Mouse (Mus musculus) CD4-positive, CD25-positive, alpha-beta regulatory T cell, adult 2 months (primary cell): Measurements from ENCODE around the gene Eva1c.

Experiments
- DNase-seq: peaks from one replicate; pipeline ENCODE4 v3.0.0-alpha.2; 2012; ENCODE audit warnings: low read depth, low spot score

The Eva1c gene

GRCm38 (mm10) chr16:90826041-90826440, 478 bp upstream of the Eva1c start:
- DNase-seq = no peak

GRCm38 (mm10) chr16:90827498-90827897, 979 bp downstream of the Eva1c start:
- DNase-seq = no peak

GRCm38 (mm10) chr16:90829136-90829535, 2.6 kb downstream of the Eva1c start:
- no peak for DNase-seq

GRCm38 (mm10) chr16:90829894-90830685, 3.6 kb downstream of the Eva1c start:
- DNase-seq = peak; percentile 69

GRCm38 (mm10) chr16:90830686-90831439, 4.3 kb downstream of the Eva1c start:
- peak; percentile 39 for DNase-seq

GRCm38 (mm10) chr16:90831676-90832075, 5.2 kb downstream of the Eva1c start:
- DNase-seq = no peak

- no peak for DNase-seq
Measured at GRCm38 (mm10) chr16:90832495-90832894, 6.0 kb downstream of the Eva1c start.

GRCm38 (mm10) chr16:90833041-90833791, 6.7 kb downstream of the Eva1c start:
- no peak for DNase-seq

- DNase-seq = no peak
Measured at GRCm38 (mm10) chr16:90837431-90837830, 10.9 kb downstream of the Eva1c start.

- DNase-seq = no peak
Measured at GRCm38 (mm10) chr16:90842164-90842563, 15.6 kb downstream of the Eva1c start.

GRCm38 (mm10) chr16:90845038-90845437, 18.5 kb downstream of the Eva1c start:
- no peak for DNase-seq

GRCm38 (mm10) chr16:90845591-90845990, 19.1 kb downstream of the Eva1c start:
- no peak for DNase-seq

- no peak for DNase-seq
Measured at GRCm38 (mm10) chr16:90848697-90849096, 22.2 kb downstream of the Eva1c start.

GRCm38 (mm10) chr16:90849262-90849661, 22.7 kb downstream of the Eva1c start:
- no peak for DNase-seq

- DNase-seq = no peak
Measured at GRCm38 (mm10) chr16:90850881-90851280, 24.4 kb downstream of the Eva1c start.

- DNase-seq = no peak
Measured at GRCm38 (mm10) chr16:90851621-90852334, 25.3 kb downstream of the Eva1c start.

- DNase-seq = no peak
Measured at GRCm38 (mm10) chr16:90856552-90857200, 30.2 kb downstream of the Eva1c start.

GRCm38 (mm10) chr16:90858206-90858605, 31.7 kb downstream of the Eva1c start:
- no peak for DNase-seq

- no peak for DNase-seq
Measured at GRCm38 (mm10) chr16:90863036-90863435, 36.5 kb downstream of the Eva1c start.

- no peak for DNase-seq
Measured at GRCm38 (mm10) chr16:90863468-90864046, 37.0 kb downstream of the Eva1c start.

GRCm38 (mm10) chr16:90864693-90865092, 38.2 kb downstream of the Eva1c start:
- no peak for DNase-seq
